Mouse (Mus musculus) spleen, postnatal 10 days (tissue): ENCODE results near the gene Nid1.
A peak's percentile ranks its signal among the peaks of the same experiment; 100 is the strongest.
"Not testable (repeated sequence)": the region's sequence is repeated elsewhere in the genome, so short reads cannot be mapped to it uniquely, and the experiment has no call there.

ENCODE experiments used
- DNase-seq, 2 experiments: peaks; one replicate each; pipeline ENCODE4 v3.0.0; 2021 to 2022; ENCODE audit warnings: low spot score in 2 of 2

Nid1 gene

GRCm38 (mm10) chr13:13453332-13453731, 16.0 kb downstream of the Nid1 start:
- peak in 1 of 2 experiments; percentile 37 for DNase-seq

- DNase-seq, result not testable (repeated sequence)
These were observed 16.9 kb downstream of the Nid1 start for GRCm38 (mm10) chr13:13454249-13454648.

- not testable (repeated sequence) for DNase-seq
These were observed 18.5 kb downstream of the Nid1 start for GRCm38 (mm10) chr13:13455632-13456492.

GRCm38 (mm10) chr13:13458138-13458737, 20.9 kb downstream of the Nid1 start:
- no peak for DNase-seq

- DNase-seq, result no peak
These were observed 23.3 kb downstream of the Nid1 start for GRCm38 (mm10) chr13:13460521-13461138.

- no peak for DNase-seq
These were observed 24.3 kb downstream of the Nid1 start for GRCm38 (mm10) chr13:13461446-13462192.

- DNase-seq, result no peak
These were observed 26.6 kb downstream of the Nid1 start for GRCm38 (mm10) chr13:13463949-13464348.

GRCm38 (mm10) chr13:13467249-13467648, 29.9 kb downstream of the Nid1 start:
- DNase-seq, result not testable (repeated sequence)

- DNase-seq, result no peak
These were observed 31.2 kb downstream of the Nid1 start for GRCm38 (mm10) chr13:13468513-13468912.

- DNase-seq, result no peak
These were observed 34.0 kb downstream of the Nid1 start for GRCm38 (mm10) chr13:13471334-13471757.

GRCm38 (mm10) chr13:13474464-13474863, 37.1 kb downstream of the Nid1 start:
- DNase-seq, result not testable (repeated sequence)

GRCm38 (mm10) chr13:13474991-13475390, 37.6 kb downstream of the Nid1 start:
- no peak for DNase-seq

GRCm38 (mm10) chr13:13476568-13476967, 39.2 kb downstream of the Nid1 start:
- DNase-seq, result no peak

- DNase-seq, result no peak
These were observed 39.7 kb downstream of the Nid1 start for GRCm38 (mm10) chr13:13477046-13477445.

GRCm38 (mm10) chr13:13479986-13480385, 42.6 kb downstream of the Nid1 start:
- no peak for DNase-seq

- no peak for DNase-seq
These were observed 43.7 kb downstream of the Nid1 start for GRCm38 (mm10) chr13:13481033-13481432.

- no peak for DNase-seq
These were observed 44.7 kb downstream of the Nid1 start for GRCm38 (mm10) chr13:13481875-13482674.

- no peak for DNase-seq
These were observed 47.0 kb downstream of the Nid1 start for GRCm38 (mm10) chr13:13484351-13484751.

- no peak for DNase-seq
These were observed 47.5 kb downstream of the Nid1 start for GRCm38 (mm10) chr13:13484883-13485282.

- DNase-seq, result no peak
These were observed 48.3 kb downstream of the Nid1 start for GRCm38 (mm10) chr13:13485682-13486081.

GRCm38 (mm10) chr13:13487851-13488250, 50.5 kb downstream of the Nid1 start:
- no peak for DNase-seq
